Mouse (Mus musculus): Measurements from ENCODE around the gene Taar2. TPM values are rescaled to one million over a fixed set of nuclear protein-coding genes. Genes with fewer than 3 reads are reported as not detected.

Gene Taar2
- polyA plus RNA-seq, 1 experiment from 2014 or later = not detected

DNA sequence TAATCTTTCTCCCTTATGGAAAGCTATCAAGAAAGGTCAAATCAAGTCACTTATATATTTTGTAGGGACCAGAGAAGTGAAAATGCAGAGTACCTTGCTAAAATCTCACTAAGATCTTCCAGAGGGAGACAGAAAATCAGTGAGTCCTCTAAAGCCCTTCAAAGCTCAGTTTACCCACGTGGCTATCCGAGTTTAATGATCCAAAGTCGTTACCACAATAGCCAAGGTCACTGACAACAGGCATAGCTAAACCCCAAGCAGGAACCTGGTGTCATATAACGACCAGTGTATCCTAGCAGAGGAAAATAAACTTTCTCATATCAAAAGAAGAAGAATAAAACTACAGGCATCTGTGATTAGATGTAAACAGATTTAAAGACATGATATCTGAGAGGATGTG lies 759 bp upstream of the Taar2 start:
- no peaks in the 10 kb centered on the region for H3K9me3 ChIP-seq (replicated peaks; ENCODE audit: control insufficient read depth, low read length)
- no peaks in the 10 kb centered on the region for H3K4me1 ChIP-seq (ENCODE audit: control insufficient read depth, insufficient read depth, low read length)
- 52% methylated on average over 4 of the region's 4 CpGs for WGBS (ENCODE audit: insufficient replicate concordance)
- no peaks in the 10 kb centered on the region for H3K36me3 ChIP-seq (ENCODE audit: control insufficient read depth, insufficient read depth, low read length)
- no peaks in the 10 kb centered on the region for H3K27me3 ChIP-seq (ENCODE audit: control insufficient read depth, insufficient read depth, low read length)
- no peak overlapping the region for H3K4me3 ChIP-seq (ENCODE audit: low read depth, low read length)
- H3K27ac ChIP-seq (ENCODE audit: low read depth, low read length) = no peak overlapping the region
- no peak overlapping the region for H3K9ac ChIP-seq (ENCODE audit: low read depth, low read length)
- ATAC-seq (replicated peaks; ENCODE audit: insufficient number of reproducible peaks, low FRiP score, low TSS enrichment) = no peak
- H3K4me2 ChIP-seq = no peak overlapping the region

DNA sequence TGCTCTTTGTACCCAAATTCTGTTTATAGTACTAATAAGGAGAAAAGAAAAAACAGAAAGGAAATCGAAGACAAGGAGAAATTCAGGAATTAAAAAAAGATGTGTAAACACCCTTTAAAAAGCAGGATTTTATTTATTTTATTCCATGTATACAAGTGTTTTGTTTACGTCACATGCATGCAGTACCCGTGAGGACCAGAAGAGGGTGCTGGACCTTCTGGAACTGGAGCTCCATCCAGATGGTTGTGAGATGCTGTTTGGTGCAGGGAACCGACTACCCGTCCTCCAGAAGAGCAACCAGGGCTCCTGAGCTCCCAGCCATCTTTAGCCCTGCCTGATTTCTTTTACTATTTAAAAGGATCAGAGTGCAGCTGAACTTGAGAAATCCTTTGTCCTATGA lies 4.1 kb downstream of the Taar2 start:
- 64% methylated on average over 5 of the region's 5 CpGs for WGBS (ENCODE audit: insufficient replicate concordance)
- no peaks in the 10 kb centered on the region for H3K36me3 ChIP-seq (ENCODE audit: control insufficient read depth, insufficient read depth, low read length)

DNA sequence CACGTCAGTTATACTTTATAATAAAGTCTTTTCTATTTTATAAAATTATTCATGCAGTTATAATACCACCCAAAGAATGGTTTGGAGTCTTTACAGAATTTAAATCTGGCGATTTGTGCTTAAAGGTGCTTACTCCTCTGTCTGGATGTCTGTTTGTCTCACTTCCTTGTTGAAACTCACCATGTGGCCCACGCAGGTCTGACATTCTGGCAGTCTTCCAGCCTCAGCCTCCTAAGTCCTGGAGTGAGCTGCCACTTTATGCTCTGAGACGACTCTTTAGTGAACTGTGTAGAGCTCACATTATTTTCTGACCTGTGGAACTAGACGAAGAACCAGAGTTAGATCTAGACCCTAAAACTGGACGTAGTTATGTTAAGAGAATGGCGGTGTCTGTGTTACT lies 9.7 kb downstream of the Taar2 start:
- H3K27ac ChIP-seq (ENCODE audit: low read depth, low read length) = no peak overlapping the region
- H3K4me3 ChIP-seq (ENCODE audit: low read depth, low read length) = no peak overlapping the region
- no peak overlapping the region for H3K9ac ChIP-seq (ENCODE audit: low read depth, low read length)
- H3K9me3 ChIP-seq (replicated peaks; ENCODE audit: control insufficient read depth, low read length) = no peaks in the 10 kb centered on the region
- H3K36me3 ChIP-seq (ENCODE audit: control insufficient read depth, insufficient read depth, low read length) = no peaks in the 10 kb centered on the region
- WGBS (ENCODE audit: insufficient replicate concordance) = 63% methylated on average over 7 of the region's 7 CpGs
- H3K4me2 ChIP-seq = no peak overlapping the region
- H3K27me3 ChIP-seq (ENCODE audit: control insufficient read depth, insufficient read depth, low read length) = no peaks in the 10 kb centered on the region
- no peak for ATAC-seq (replicated peaks; ENCODE audit: insufficient number of reproducible peaks, low FRiP score, low TSS enrichment)
- H3K4me1 ChIP-seq (ENCODE audit: control insufficient read depth, insufficient read depth, low read length) = no peaks in the 10 kb centered on the region

More for the DNA sequence above, 4.1 kb downstream of the Taar2 start:
- no peak for ATAC-seq (replicated peaks; ENCODE audit: insufficient number of reproducible peaks, low FRiP score, low TSS enrichment)
- H3K4me1 ChIP-seq (ENCODE audit: control insufficient read depth, insufficient read depth, low read length) = no peaks in the 10 kb centered on the region
- no peak overlapping the region for H3K4me3 ChIP-seq (ENCODE audit: low read depth, low read length)
- H3K27ac ChIP-seq (ENCODE audit: low read depth, low read length) = no peak overlapping the region
- H3K4me2 ChIP-seq = no peak overlapping the region
- no peak overlapping the region for H3K9ac ChIP-seq (ENCODE audit: low read depth, low read length)
- no peaks in the 10 kb centered on the region for H3K27me3 ChIP-seq (ENCODE audit: control insufficient read depth, insufficient read depth, low read length)
- H3K9me3 ChIP-seq (replicated peaks; ENCODE audit: control insufficient read depth, low read length) = no peaks in the 10 kb centered on the region

DNA sequence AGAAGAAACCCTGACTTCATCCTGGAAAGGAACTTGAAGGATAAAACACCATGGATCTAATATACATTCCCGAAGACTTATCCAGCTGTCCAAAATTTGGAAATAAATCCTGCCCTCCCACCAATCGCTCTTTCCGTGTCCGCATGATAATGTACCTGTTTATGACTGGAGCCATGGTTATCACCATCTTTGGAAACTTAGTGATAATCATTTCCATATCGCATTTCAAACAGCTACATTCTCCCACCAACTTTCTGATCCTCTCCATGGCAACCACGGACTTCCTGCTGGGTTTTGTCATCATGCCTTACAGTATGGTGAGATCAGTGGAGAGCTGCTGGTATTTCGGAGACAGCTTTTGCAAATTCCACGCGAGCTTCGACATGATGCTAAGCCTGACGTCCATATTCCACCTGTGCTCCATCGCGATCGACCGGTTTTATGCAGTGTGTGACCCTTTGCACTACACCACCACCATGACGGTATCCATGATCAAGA lies 11.2 kb downstream of the Taar2 start, which contains the start of gene Taar3:
Taar3 (plus strand) TSS at position 51 of the 498 bp plus-strand sequence.
- H3K4me2 ChIP-seq = no peak within 1 kb of the TSS
- H3K4me1 ChIP-seq (ENCODE audit: control insufficient read depth, insufficient read depth, low read length) = no peaks in the 10 kb centered on the region
- no peaks in the 10 kb centered on the region for H3K36me3 ChIP-seq (ENCODE audit: control insufficient read depth, insufficient read depth, low read length)
- H3K4me3 ChIP-seq (ENCODE audit: low read depth, low read length) = no peak within 1 kb of the TSS
- H3K27me3 ChIP-seq (ENCODE audit: control insufficient read depth, insufficient read depth, low read length) = no peaks in the 10 kb centered on the region
- no peaks in the 10 kb centered on the region for H3K9me3 ChIP-seq (replicated peaks; ENCODE audit: control insufficient read depth, low read length)
- no peak within 1 kb of the TSS for H3K27ac ChIP-seq (ENCODE audit: low read depth, low read length)
- no peak within 1 kb of the TSS for H3K9ac ChIP-seq (ENCODE audit: low read depth, low read length)
- WGBS (ENCODE audit: insufficient replicate concordance) = 83% methylated on average over 16 of the region's 16 CpGs
- no peak for ATAC-seq (replicated peaks; ENCODE audit: insufficient number of reproducible peaks, low FRiP score, low TSS enrichment)

DNA sequence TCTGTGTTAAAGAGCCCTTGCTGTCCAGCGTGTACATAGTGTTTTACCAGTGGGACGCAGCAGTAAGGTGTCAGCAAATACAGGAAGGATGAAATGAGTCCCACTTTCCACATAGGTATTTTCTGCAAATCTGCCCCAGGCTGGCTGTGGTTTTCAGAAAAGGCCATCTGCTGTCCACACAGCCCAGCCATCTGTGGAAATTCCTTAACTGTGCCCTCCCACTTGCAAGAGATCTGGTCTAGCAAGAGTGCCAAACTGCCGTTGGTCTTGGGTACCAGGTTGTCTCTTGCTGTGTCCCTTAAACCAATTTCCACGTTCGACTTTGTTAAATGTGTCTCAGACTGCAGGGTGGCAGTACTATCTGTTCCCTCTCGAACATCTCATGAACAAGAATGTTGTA lies 13.3 kb downstream of the Taar2 start:
- ATAC-seq (replicated peaks; ENCODE audit: insufficient number of reproducible peaks, low FRiP score, low TSS enrichment) = no peak
- H3K4me3 ChIP-seq (ENCODE audit: low read depth, low read length) = no peak overlapping the region
- H3K36me3 ChIP-seq (ENCODE audit: control insufficient read depth, insufficient read depth, low read length) = no peaks in the 10 kb centered on the region
- no peak overlapping the region for H3K9ac ChIP-seq (ENCODE audit: low read depth, low read length)
- 72% methylated on average over 6 of the region's 6 CpGs for WGBS (ENCODE audit: insufficient replicate concordance)
- H3K27me3 ChIP-seq (ENCODE audit: control insufficient read depth, insufficient read depth, low read length) = no peaks in the 10 kb centered on the region
- no peak overlapping the region for H3K27ac ChIP-seq (ENCODE audit: low read depth, low read length)
- H3K9me3 ChIP-seq (replicated peaks; ENCODE audit: control insufficient read depth, low read length) = no peaks in the 10 kb centered on the region
- H3K4me1 ChIP-seq (ENCODE audit: control insufficient read depth, insufficient read depth, low read length) = no peaks in the 10 kb centered on the region
- no peak overlapping the region for H3K4me2 ChIP-seq

DNA sequence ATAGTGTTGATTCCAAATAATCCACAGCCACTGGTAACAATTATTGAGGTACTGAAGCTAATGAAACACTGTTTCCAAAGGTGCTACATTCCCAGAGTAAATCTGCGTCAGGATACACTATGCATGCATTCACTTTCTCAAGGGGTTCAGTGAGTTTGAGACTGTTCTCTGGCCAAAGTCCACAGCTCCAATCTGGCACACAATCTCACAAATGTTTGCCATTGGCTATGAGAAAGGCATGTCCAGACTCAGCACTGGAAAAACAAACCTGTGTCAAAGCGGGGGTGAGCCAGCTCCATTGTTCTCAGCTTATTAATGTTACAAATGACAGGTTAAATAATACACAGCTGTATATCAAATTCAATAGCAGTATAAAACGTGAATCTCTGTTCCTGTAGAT lies 20.7 kb downstream of the Taar2 start:
- ATAC-seq (replicated peaks; ENCODE audit: insufficient number of reproducible peaks, low FRiP score, low TSS enrichment) = no peak
- H3K9me3 ChIP-seq (replicated peaks; ENCODE audit: control insufficient read depth, low read length) = no peaks in the 10 kb centered on the region
- H3K4me1 ChIP-seq (ENCODE audit: control insufficient read depth, insufficient read depth, low read length) = no peaks in the 10 kb centered on the region
- no peak overlapping the region for H3K27ac ChIP-seq (ENCODE audit: low read depth, low read length)
- no peaks in the 10 kb centered on the region for H3K36me3 ChIP-seq (ENCODE audit: control insufficient read depth, insufficient read depth, low read length)
- H3K27me3 ChIP-seq (ENCODE audit: control insufficient read depth, insufficient read depth, low read length) = no peaks in the 10 kb centered on the region
- H3K4me2 ChIP-seq = no peak overlapping the region
- no peak overlapping the region for H3K9ac ChIP-seq (ENCODE audit: low read depth, low read length)
- H3K4me3 ChIP-seq (ENCODE audit: low read depth, low read length) = no peak overlapping the region
- 60% methylated on average over 3 of the region's 3 CpGs for WGBS (ENCODE audit: insufficient replicate concordance)

DNA sequence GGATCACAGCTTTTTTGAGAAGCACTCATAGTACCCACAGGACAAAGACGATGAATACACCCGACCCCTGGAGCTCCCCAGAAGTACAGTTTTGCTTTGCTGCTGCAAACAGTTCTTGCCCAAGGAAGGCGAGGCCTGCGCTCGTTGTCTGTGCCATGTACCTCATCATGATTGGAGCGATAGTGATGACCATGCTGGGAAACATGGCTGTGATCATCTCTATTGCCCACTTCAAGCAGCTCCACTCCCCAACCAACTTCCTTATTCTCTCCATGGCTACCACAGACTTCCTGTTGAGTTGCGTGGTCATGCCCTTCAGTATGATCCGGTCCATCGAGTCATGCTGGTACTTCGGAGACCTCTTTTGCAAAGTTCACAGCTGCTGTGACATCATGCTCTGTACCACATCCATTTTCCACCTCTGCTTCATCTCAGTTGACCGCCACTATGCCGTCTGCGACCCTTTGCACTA lies 22.1 kb downstream of the Taar2 start, which contains the start of gene Taar4:
Taar4 (plus strand) TSS at position 51 of the 472 bp plus-strand sequence.
- no peak within 1 kb of the TSS for H3K4me3 ChIP-seq (ENCODE audit: low read depth, low read length)
- no peak for ATAC-seq (replicated peaks; ENCODE audit: insufficient number of reproducible peaks, low FRiP score, low TSS enrichment)
- 92% methylated on average over 13 of the region's 13 CpGs for WGBS (ENCODE audit: insufficient replicate concordance)

DNA sequence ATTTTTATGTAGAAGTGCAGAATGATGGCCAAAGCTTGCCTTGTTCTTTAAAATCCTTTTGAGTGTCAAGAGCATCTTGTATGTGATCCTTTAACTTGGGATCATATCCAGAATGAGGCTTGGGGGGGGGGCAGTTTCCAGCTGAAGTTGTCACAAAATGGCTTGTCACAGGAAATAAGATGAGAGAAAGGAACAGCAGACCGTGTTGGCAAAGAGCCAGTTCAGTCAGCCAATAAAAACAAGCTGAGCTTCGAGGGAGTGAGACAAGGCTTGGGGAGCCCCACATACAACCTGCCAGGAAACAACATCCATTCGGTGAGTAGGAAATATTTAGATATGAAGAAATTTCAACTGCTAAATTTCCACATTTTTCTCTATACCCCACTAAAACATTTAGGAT lies 25.1 kb downstream of the Taar2 start:
- no peaks in the 10 kb centered on the region for H3K4me1 ChIP-seq (ENCODE audit: control insufficient read depth, insufficient read depth, low read length)
- H3K9ac ChIP-seq (ENCODE audit: low read depth, low read length) = no peak overlapping the region
- no peaks in the 10 kb centered on the region for H3K9me3 ChIP-seq (replicated peaks; ENCODE audit: control insufficient read depth, low read length)
- H3K36me3 ChIP-seq (ENCODE audit: control insufficient read depth, insufficient read depth, low read length) = no peaks in the 10 kb centered on the region
- no peak overlapping the region for H3K4me2 ChIP-seq
- no peaks in the 10 kb centered on the region for H3K27me3 ChIP-seq (ENCODE audit: control insufficient read depth, insufficient read depth, low read length)
- no peak overlapping the region for H3K4me3 ChIP-seq (ENCODE audit: low read depth, low read length)
- no peak for ATAC-seq (replicated peaks; ENCODE audit: insufficient number of reproducible peaks, low FRiP score, low TSS enrichment)
- H3K27ac ChIP-seq (ENCODE audit: low read depth, low read length) = no peak overlapping the region
- WGBS (ENCODE audit: insufficient replicate concordance) = 42% methylated on average over 3 of the region's 3 CpGs

More for the DNA sequence above, 22.1 kb downstream of the Taar2 start, which contains the start of gene Taar4:
- Histone ChIP-seq H3K9ac (ENCODE audit: low read depth, low read length) (no peak within 1 kb of the TSS), H3K27ac (ENCODE audit: low read depth, low read length) (no peak within 1 kb of the TSS), H3K36me3 (ENCODE audit: control insufficient read depth, insufficient read depth, low read length) (no peaks in the 10 kb centered on the region), H3K4me1 (ENCODE audit: control insufficient read depth, insufficient read depth, low read length) (no peaks in the 10 kb centered on the region), H3K4me2 (no peak within 1 kb of the TSS), H3K27me3 (ENCODE audit: control insufficient read depth, insufficient read depth, low read length) (no peaks in the 10 kb centered on the region), H3K9me3 (replicated peaks; ENCODE audit: control insufficient read depth, low read length) (no peaks in the 10 kb centered on the region)

DNA sequence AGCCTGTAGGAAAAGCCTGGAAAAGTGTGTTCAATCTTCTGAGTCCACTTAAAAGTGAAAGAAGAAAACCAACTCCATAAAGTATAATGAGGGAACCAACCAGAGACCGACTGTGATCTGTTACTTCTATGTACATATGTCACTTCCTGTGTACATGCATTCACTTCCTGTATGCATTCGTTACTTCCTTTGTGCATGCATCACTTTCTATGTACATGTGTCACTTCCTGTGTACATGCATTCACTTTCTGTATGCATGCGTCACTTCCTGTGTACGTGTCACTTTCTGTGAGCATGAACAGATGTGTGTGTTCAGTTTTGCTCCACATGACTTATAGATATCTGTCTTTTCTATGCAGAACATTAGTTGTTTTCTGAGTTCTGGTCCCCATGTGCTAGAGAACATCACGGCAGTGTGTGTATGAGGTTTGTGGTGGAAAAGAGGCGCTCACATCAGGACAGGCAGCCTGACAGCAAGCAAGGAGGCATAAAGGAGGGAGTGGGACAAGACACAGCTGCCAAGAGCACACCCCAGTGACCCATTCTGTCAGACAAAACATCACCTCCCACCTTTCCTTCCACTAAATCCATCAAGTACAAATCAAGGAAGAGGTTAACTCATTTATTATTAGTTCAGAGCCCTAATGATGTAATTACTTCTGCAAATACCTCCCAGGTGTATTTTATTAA lies 26.7 kb downstream of the Taar2 start:
- no peaks in the 10 kb centered on the region for H3K36me3 ChIP-seq (ENCODE audit: control insufficient read depth, insufficient read depth, low read length)
- no peak for ATAC-seq (replicated peaks; ENCODE audit: insufficient number of reproducible peaks, low FRiP score, low TSS enrichment)
- H3K4me3 ChIP-seq (ENCODE audit: low read depth, low read length) = no peak overlapping the region
- 77% methylated on average over 6 of the region's 6 CpGs for WGBS (ENCODE audit: insufficient replicate concordance)
- H3K9me3 ChIP-seq (replicated peaks; ENCODE audit: control insufficient read depth, low read length) = no peaks in the 10 kb centered on the region
- H3K4me2 ChIP-seq = no peak overlapping the region
- H3K4me1 ChIP-seq (ENCODE audit: control insufficient read depth, insufficient read depth, low read length) = no peaks in the 10 kb centered on the region
- no peaks in the 10 kb centered on the region for H3K27me3 ChIP-seq (ENCODE audit: control insufficient read depth, insufficient read depth, low read length)
- H3K27ac ChIP-seq (ENCODE audit: low read depth, low read length) = no peak overlapping the region
- H3K9ac ChIP-seq (ENCODE audit: low read depth, low read length) = no peak overlapping the region

Data from heart, embryonic 11.5 days (tissue).